Mouse (Mus musculus) C2C12 (cell line): ENCODE results near the gene Nek7.

Experiments used
- CEBPB ChIP-seq: IDR thresholded peaks from one replicate; pipeline ENCODE4 v1.6.1; 2011; ENCODE audit warnings: low read depth, mild to moderate bottlenecking, control low read depth, moderate library complexity
- CTCF ChIP-seq: IDR thresholded peaks from one replicate; pipeline ENCODE4 v1.5.1; 2011; ENCODE audit not compliant: control insufficient read depth, insufficient read depth, insufficient read length
- FOSL1 ChIP-seq: IDR thresholded peaks from one replicate; pipeline ENCODE4 v1.8.0; 2011; ENCODE audit warnings: mild to moderate bottlenecking, low read length; ENCODE audit not compliant: poor library complexity, insufficient read depth, severe bottlenecking
- MAX ChIP-seq: IDR thresholded peaks from one replicate; pipeline ENCODE4 v1.6.1; 2011; ENCODE audit warnings: mild to moderate bottlenecking, control low read depth
- MYOD1 ChIP-seq: IDR thresholded peaks from one replicate; pipeline ENCODE4 v1.6.1; 2011; ENCODE audit warnings: low read depth; ENCODE audit not compliant: control insufficient read depth, insufficient read length

DNA sequence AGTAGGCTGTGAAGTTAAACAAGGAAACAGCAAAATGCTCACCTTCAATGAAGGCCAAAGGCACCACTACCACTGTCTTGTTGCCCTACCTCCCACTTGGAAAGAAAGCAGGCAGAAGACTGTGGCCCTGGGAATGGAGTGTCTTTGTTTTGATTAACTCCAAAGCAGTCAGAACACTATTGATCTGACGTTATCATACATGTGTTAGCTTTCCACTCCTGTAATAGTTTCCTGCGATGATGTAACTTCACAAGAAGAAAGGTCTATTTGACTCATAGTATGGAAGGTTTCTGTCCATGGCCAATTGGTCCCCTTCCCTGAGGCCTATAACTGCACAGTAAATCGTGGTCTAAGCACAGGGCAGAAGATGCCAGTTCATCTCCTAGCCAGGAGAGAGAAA is 6.3 kb upstream of the Nek7 start:
- TF ChIP-seq CTCF (no peak), FOSL1 (no peak), CEBPB (no peak), MYOD1 (no peak), MAX (no peak)
